Mouse (Mus musculus) heart, postnatal 10 days (tissue): ENCODE measurements around the gene Kcnma1. TPM values are rescaled to one million over a fixed set of nuclear protein-coding genes. Genes with fewer than 3 reads are reported as not detected.
A peak's percentile ranks its signal among the peaks of the same experiment; 100 is the strongest.

Experiments
- DNase-seq, 2 experiments: peaks; one replicate each; pipeline ENCODE4 v3.0.0; 2021
- intact Hi-C: fragments of 180-260 bp; cut with DNase I; formaldehyde crosslinking; loops from one replicate; pipeline ENCODE4 v1.15.1; 2025
- total RNA-seq, 2 experiments: library from RNA; stranded (reverse); gene quantifications; 2 replicates each; pipeline ENCODE4 v1.2.3; 2021

Kcnma1 gene
- total RNA-seq, 2 experiments from 2014 or later = 0.41 to 0.87 TPM

- peak; percentile 74 to 84 for DNase-seq
- intact Hi-C loops = loop anchor here (1.0 to 5.0 kb wide), 5 partner anchors 209 to 486 kb away; no protein-coding TSS in a partner anchor
These were observed 223.0 kb downstream of the Kcnma1 start for GRCm38 (mm10) chr14:23791261-23791691.

GRCm38 (mm10) chr14:23786687-23787073, 227.6 kb downstream of the Kcnma1 start:
- no peak for DNase-seq
- intact Hi-C loops = no loop called here

GRCm38 (mm10) chr14:23785921-23786686, 228.2 kb downstream of the Kcnma1 start:
- DNase-seq = no peak
- intact Hi-C loops = no loop called here

GRCm38 (mm10) chr14:23782845-23783609, 231.3 kb downstream of the Kcnma1 start:
- no peak for DNase-seq
- intact Hi-C loops = no loop called here

- intact Hi-C loops = no loop called here
- DNase-seq = no peak
These were observed 239.7 kb downstream of the Kcnma1 start for GRCm38 (mm10) chr14:23774542-23774941.

GRCm38 (mm10) chr14:23772685-23773084, 241.6 kb downstream of the Kcnma1 start:
- no peak for DNase-seq
- intact Hi-C loops = no loop called here

GRCm38 (mm10) chr14:23771794-23772193, 242.5 kb downstream of the Kcnma1 start:
- intact Hi-C loops = no loop called here
- DNase-seq = peak in 1 of 2 experiments; percentile 13

GRCm38 (mm10) chr14:23762471-23762870, 251.8 kb downstream of the Kcnma1 start:
- DNase-seq = no peak
- intact Hi-C loops = no loop called here

- no peak for DNase-seq
- intact Hi-C loops = no loop called here
These were observed 254.7 kb downstream of the Kcnma1 start for GRCm38 (mm10) chr14:23759626-23760025.

GRCm38 (mm10) chr14:23758421-23758820, 255.9 kb downstream of the Kcnma1 start:
- intact Hi-C loops = no loop called here

GRCm38 (mm10) chr14:23748011-23748410, 266.3 kb downstream of the Kcnma1 start:
- no peak for DNase-seq
- intact Hi-C loops = no loop called here

More at GRCm38 (mm10) chr14:23758421-23758820, 255.9 kb downstream of the Kcnma1 start:
- DNase-seq = no peak

GRCm38 (mm10) chr14:23746976-23747375, 267.3 kb downstream of the Kcnma1 start:
- intact Hi-C loops = no loop called here
- no peak for DNase-seq

- intact Hi-C loops = no loop called here
- DNase-seq = no peak
These were observed 272.8 kb downstream of the Kcnma1 start for GRCm38 (mm10) chr14:23741531-23741930.

- no peak for DNase-seq
These were observed 280.1 kb downstream of the Kcnma1 start for GRCm38 (mm10) chr14:23734200-23734599.

GRCm38 (mm10) chr14:23729377-23729776, 284.9 kb downstream of the Kcnma1 start:
- intact Hi-C loops = no loop called here
- peak in 1 of 2 experiments; percentile 12 for DNase-seq

More at GRCm38 (mm10) chr14:23734200-23734599, 280.1 kb downstream of the Kcnma1 start:
- intact Hi-C loops = no loop called here

- DNase-seq = no peak
- intact Hi-C loops = no loop called here
These were observed 290.4 kb downstream of the Kcnma1 start for GRCm38 (mm10) chr14:23723701-23724430.

- no peak for DNase-seq
- intact Hi-C loops = no loop called here
These were observed 295.0 kb downstream of the Kcnma1 start for GRCm38 (mm10) chr14:23719246-23719645.

GRCm38 (mm10) chr14:23718667-23719066, 295.6 kb downstream of the Kcnma1 start:
- DNase-seq = no peak
- intact Hi-C loops = no loop called here

GRCm38 (mm10) chr14:23714396-23715131, 299.7 kb downstream of the Kcnma1 start:
- intact Hi-C loops = no loop called here

GRCm38 (mm10) chr14:23712891-23713290, 301.4 kb downstream of the Kcnma1 start:
- intact Hi-C loops = no loop called here
- DNase-seq = no peak

More at GRCm38 (mm10) chr14:23714396-23715131, 299.7 kb downstream of the Kcnma1 start:
- DNase-seq = no peak
